Mouse (Mus musculus) heart, embryonic 13.5 days (tissue): Measurements from ENCODE around the gene Hoxa11. TPM values are rescaled to one million over a fixed set of nuclear protein-coding genes. Genes with fewer than 3 reads are reported as not detected.

ENCODE experiments used
- ATAC-seq: fragments of 200-750 bp; cut with Nextera tagmentation; 2 replicates; pipeline ENCODE4 v1.8.0; 2017; ENCODE audit warnings: moderate TSS enrichment; ENCODE audit not compliant: insufficient number of reproducible peaks, low FRiP score, low TSS enrichment; ENCODE audit errors: extremely low read depth
- H3K27ac ChIP-seq: fragments of 300-500 bp; sonication (generic); replicated peaks from 2 replicates; pipeline ENCODE4 v1.5.1; 2015; ENCODE audit warnings: moderate library complexity, mild to moderate bottlenecking, inconsistent platforms
- H3K27me3 ChIP-seq: fragments of 300-500 bp; sonication (generic); replicated peaks from 2 replicates; pipeline ENCODE4 v1.6.1; 2015; ENCODE audit warnings: mild to moderate bottlenecking, inconsistent platforms
- H3K36me3 ChIP-seq: fragments of 300-500 bp; sonication (generic); 2 replicates; pipeline ENCODE4 v1.6.1; 2015; ENCODE audit warnings: mild to moderate bottlenecking, inconsistent platforms
- H3K4me1 ChIP-seq: fragments of 300-500 bp; sonication (generic); 2 replicates; pipeline ENCODE4 v1.6.1; 2015; ENCODE audit warnings: inconsistent platforms
- H3K4me2 ChIP-seq: fragments of 300-500 bp; sonication (generic); 2 replicates; pipeline ENCODE4 v1.6.1; 2015; ENCODE audit warnings: inconsistent platforms, mild to moderate bottlenecking, moderate library complexity
- H3K4me3 ChIP-seq: fragments of 300-500 bp; sonication (generic); 2 replicates; pipeline ENCODE4 v1.5.1; 2015; ENCODE audit warnings: moderate library complexity, mild to moderate bottlenecking, inconsistent platforms
- H3K9ac ChIP-seq: fragments of 300-500 bp; sonication (generic); 2 replicates; pipeline ENCODE4 v1.6.1; 2015; ENCODE audit warnings: inconsistent platforms, mild to moderate bottlenecking, moderate library complexity
- H3K9me3 ChIP-seq: fragments of 300-500 bp; sonication (generic); 2 replicates; pipeline ENCODE4 v1.6.1; 2016; ENCODE audit warnings: inconsistent platforms
- whole genome bisulfite sequencing: fragments of 180-500 bp; shearing (Covaris S2); methylation state at CpG from one replicate; pipeline ENCODE4 v1.1.7; 2015; ENCODE audit warnings: mixed read lengths; 5-methylcytosine and 5-hydroxymethylcytosine counted together
- polyA plus RNA-seq: library from polyadenylated mRNA; unstranded; fragments of >200 nt; fragmentation: Nextera tagmentation; extraction: Ambion mirVana; gene quantifications from 2 replicates; pipeline ENCODE4 v1.2.1, GENCODE M21; 2015

Hoxa11 gene
- polyA plus RNA-seq, 1 experiment from 2014 or later = not detected

- 2% methylated on average over 35 of the region's 35 CpGs for whole genome bisulfite sequencing
- H3K27ac ChIP-seq = no peak overlapping the region
- H3K9ac ChIP-seq = no peak overlapping the region
- H3K9me3 ChIP-seq = no peaks in the 10 kb centered on the region
- no peak overlapping the region for H3K4me2 ChIP-seq
- H3K4me3 ChIP-seq = no peak overlapping the region; the same call in 1 of the 2 replicates
- H3K27me3 ChIP-seq = peaks cover 95% of the 10 kb centered on the region
- no peak for ATAC-seq
- no peaks in the 10 kb centered on the region for H3K36me3 ChIP-seq
- peaks cover 6% of the 10 kb centered on the region for H3K4me1 ChIP-seq
Observed at GRCm38 (mm10) chr6:52252775-52253376, 7.3 kb upstream of the Hoxa11 start.

- Histone ChIP-seq H3K27me3 (peaks cover 97% of the 10 kb centered on the region), H3K36me3 (no peaks in the 10 kb centered on the region), H3K27ac (no peak overlapping the region), H3K4me2 (no peak overlapping the region), H3K9ac (no peak overlapping the region), H3K4me1 (peaks cover 6% of the 10 kb centered on the region), H3K9me3 (no peaks in the 10 kb centered on the region), H3K4me3 (no peak overlapping the region)
- WGBS = 3% methylated on average over 24 of the region's 24 CpGs
- ATAC-seq = no peak
Observed at GRCm38 (mm10) chr6:52252016-52252774, 6.6 kb upstream of the Hoxa11 start.

GRCm38 (mm10) chr6:52251177-52251879 is 5.7 kb upstream of the Hoxa11 start:
- Histone ChIP-seq H3K4me3 (no peak overlapping the region), H3K4me2 (no peak overlapping the region), H3K9ac (no peak overlapping the region), H3K4me1 (peaks cover 6% of the 10 kb centered on the region), H3K27ac (no peak overlapping the region), H3K36me3 (no peaks in the 10 kb centered on the region), H3K9me3 (no peaks in the 10 kb centered on the region), H3K27me3 (peaks cover 98% of the 10 kb centered on the region)
- WGBS = 10% methylated on average over 7 of the region's 7 CpGs
- ATAC-seq = no peak

- Histone ChIP-seq H3K4me1 (peaks cover 11% of the 10 kb centered on the region), H3K4me2 (no peak overlapping the region), H3K9me3 (no peaks in the 10 kb centered on the region), H3K9ac (no peak overlapping the region), H3K27me3 (peaks cover 99% of the 10 kb centered on the region), H3K36me3 (no peaks in the 10 kb centered on the region), H3K4me3 (no peak overlapping the region), H3K27ac (no peak overlapping the region)
- no peak for ATAC-seq
- 2% methylated on average over 4 of the region's 4 CpGs for WGBS
Observed at GRCm38 (mm10) chr6:52249826-52250225, 4.2 kb upstream of the Hoxa11 start.

GRCm38 (mm10) chr6:52249415-52249738 is 3.8 kb upstream of the Hoxa11 start:
- Histone ChIP-seq H3K4me2 (peak overlapping the region; percentile 2; the same call in 1 of the 2 replicates), H3K27ac (no peak overlapping the region), H3K4me1 (peaks cover 12% of the 10 kb centered on the region), H3K4me3 (0 out of 2 replicates have a peak overlapping the region, but pooled peaks have one; percentile 1), H3K36me3 (no peaks in the 10 kb centered on the region), H3K27me3 (peaks cover 99% of the 10 kb centered on the region), H3K9me3 (no peaks in the 10 kb centered on the region), H3K9ac (no peak overlapping the region)
- WGBS = under 1% methylated on average over 16 of the region's 16 CpGs
- no peak for ATAC-seq

GRCm38 (mm10) chr6:52248638-52249414 is 3.2 kb upstream of the Hoxa11 start:
- ATAC-seq = no peak
- Histone ChIP-seq H3K4me2 (peak overlapping the region; percentile 2; the same call in 1 of the 2 replicates), H3K27me3 (peaks cover 99% of the 10 kb centered on the region), H3K4me1 (peaks cover 12% of the 10 kb centered on the region), H3K27ac (no peak overlapping the region), H3K36me3 (no peaks in the 10 kb centered on the region), H3K9ac (no peak overlapping the region), H3K4me3 (0 out of 2 replicates have a peak overlapping the region, but pooled peaks have one; percentile 1), H3K9me3 (no peaks in the 10 kb centered on the region)
- WGBS = 1% methylated on average over 27 of the region's 27 CpGs

- WGBS = under 1% methylated on average over 23 of the region's 23 CpGs
- Histone ChIP-seq H3K4me3 (no peak overlapping the region), H3K27ac (no peak overlapping the region), H3K9ac (no peak overlapping the region), H3K27me3 (peaks cover 99% of the 10 kb centered on the region), H3K4me2 (no peak overlapping the region), H3K4me1 (peaks cover 6% of the 10 kb centered on the region; the same call in 1 of the 2 replicates), H3K9me3 (no peaks in the 10 kb centered on the region), H3K36me3 (no peaks in the 10 kb centered on the region)
- ATAC-seq = no peak
Observed at GRCm38 (mm10) chr6:52247766-52248637, 2.4 kb upstream of the Hoxa11 start.

- ATAC-seq = no peak
- Histone ChIP-seq H3K27me3 (peaks cover 99% of the 10 kb centered on the region), H3K27ac (no peak overlapping the region), H3K4me1 (peaks cover 6% of the 10 kb centered on the region; the same call in 1 of the 2 replicates), H3K9ac (no peak overlapping the region), H3K4me3 (no peak overlapping the region), H3K36me3 (no peaks in the 10 kb centered on the region), H3K4me2 (no peak overlapping the region), H3K9me3 (no peaks in the 10 kb centered on the region)
- 6% methylated on average over 3 of the region's 3 CpGs for WGBS
Observed at GRCm38 (mm10) chr6:52246916-52247315, 1.3 kb upstream of the Hoxa11 start.

- Histone ChIP-seq H3K4me2 (no peak overlapping the region), H3K36me3 (no peaks in the 10 kb centered on the region), H3K4me3 (peak overlapping the region; percentile 2; the same call in 1 of the 2 replicates), H3K9ac (no peak overlapping the region), H3K27ac (no peak overlapping the region), H3K9me3 (no peaks in the 10 kb centered on the region), H3K27me3 (peaks cover 99% of the 10 kb centered on the region), H3K4me1 (peaks cover 6% of the 10 kb centered on the region; the same call in 1 of the 2 replicates)
- no peak for ATAC-seq
- WGBS = under 1% methylated on average over 26 of the region's 26 CpGs
Observed at GRCm38 (mm10) chr6:52246403-52246803, 793 bp upstream of the Hoxa11 start.

GRCm38 (mm10) chr6:52245040-52245756 is 412 bp downstream of the Hoxa11 start:
- WGBS = under 1% methylated on average over 71 of the region's 71 CpGs
- H3K9ac ChIP-seq = no peak overlapping the region
- no peak for ATAC-seq
- peak overlapping the region; percentile 37 for H3K4me2 ChIP-seq
- H3K36me3 ChIP-seq = no peaks in the 10 kb centered on the region
- peaks cover 11% of the 10 kb centered on the region; the same call in 1 of the 2 replicates for H3K4me1 ChIP-seq
- H3K27me3 ChIP-seq = peaks cover 100% of the 10 kb centered on the region
- no peaks in the 10 kb centered on the region for H3K9me3 ChIP-seq
- peak overlapping the region; percentile 32 for H3K4me3 ChIP-seq
- H3K27ac ChIP-seq = no peak overlapping the region
